Mouse (Mus musculus) cortical plate, adult 2 months (tissue): ENCODE measurements around the gene Prkag1.

Experiments used
- CTCF ChIP-seq: fragments of 200-500 bp; IDR thresholded peaks from 2 replicates; pipeline ENCODE4 v1.5.1; 2011; ENCODE audit warnings: mild to moderate bottlenecking, control low read depth, low read length; ENCODE audit not compliant: insufficient read depth; ENCODE audit errors: extremely low read depth
- POLR2A ChIP-seq: fragments of 200-500 bp; IDR thresholded peaks from 2 replicates; pipeline ENCODE4 v1.6.1; 2011; ENCODE audit warnings: mild to moderate bottlenecking, low read length, control low read depth; ENCODE audit not compliant: insufficient read depth; ENCODE audit errors: extremely low read depth

GRCm38 (mm10) chr15:98835291-98835690 is 4.0 kb upstream of the Prkag1 start:
- no peak for TF ChIP-seq CTCF
- TF ChIP-seq POLR2A = no peak
